Mouse (Mus musculus): ENCODE results near the gene Senp5. TPM values are rescaled to one million over a fixed set of nuclear protein-coding genes. Genes with fewer than 3 reads are reported as not detected.

Gene Senp5
- polyA plus RNA-seq, 1 experiment: 8.0 TPM

DNA sequence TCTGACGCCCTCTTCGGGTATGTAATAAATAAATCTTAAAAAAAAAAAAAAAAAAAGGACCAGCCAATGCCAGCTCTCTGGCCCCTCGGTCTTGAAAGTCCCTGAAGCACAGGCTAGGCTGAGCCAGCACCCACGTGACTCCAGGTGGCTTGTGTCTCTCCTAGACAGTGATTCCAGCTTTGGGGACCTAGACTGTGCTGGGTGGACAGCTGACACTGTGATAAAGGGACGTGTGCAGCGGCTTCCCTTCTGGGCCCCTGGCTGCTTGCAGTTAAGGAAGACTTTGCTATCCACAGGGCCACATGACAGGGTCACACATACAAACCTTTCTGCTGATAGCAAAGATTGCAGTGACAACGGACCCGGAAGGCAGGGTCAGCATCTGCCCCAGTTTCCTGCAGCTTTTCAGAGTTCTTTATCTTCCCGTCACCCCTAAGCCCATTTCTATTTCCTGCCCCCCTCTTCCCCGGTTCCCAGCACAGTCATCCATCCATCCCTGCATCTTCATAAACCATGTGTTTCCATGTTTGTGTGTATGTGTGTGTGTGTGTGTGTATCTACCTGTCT is 92.7 kb downstream of the Senp5 start:
- Histone ChIP-seq H3ac (ENCODE audit: control insufficient read depth, insufficient read length) (no peak overlapping the region), H3K4me3 (no peak overlapping the region), H3K4me2 (ENCODE audit: low read depth) (no peak overlapping the region), H3K27me3 (ENCODE audit: control insufficient read depth, insufficient read depth, insufficient read length) (peaks cover 10% of the 10 kb centered on the region), H3K79me2 (ENCODE audit: control insufficient read depth, insufficient read depth) (no peaks in the 10 kb centered on the region), H3K36me3 (ENCODE audit: control insufficient read depth, insufficient read depth) (no peaks in the 10 kb centered on the region)
- TF ChIP-seq MYOD1 (IDR thresholded peaks at IDR 0.05; ENCODE audit: control insufficient read depth in 1 of 3, insufficient read length in 2 of 3, low read depth in 2 of 3): no peak
- no peak for TF ChIP-seq POLR2AphosphoS2 (IDR thresholded peaks at IDR 0.05; ENCODE audit: insufficient read length, low read depth)
- TF ChIP-seq POLR2A (IDR thresholded peaks at IDR 0.05; ENCODE audit: insufficient read length, low read depth): no peak
- TF ChIP-seq MYOG (IDR thresholded peaks at IDR 0.05; ENCODE audit: control insufficient read depth in 1 of 3, insufficient read depth in 1 of 3, insufficient read length in 2 of 3, low read depth in 2 of 3): no peak
- TF ChIP-seq REST (IDR thresholded peaks at IDR 0.05; ENCODE audit: insufficient read depth, insufficient read length): no peak
- TF ChIP-seq TCF12 (IDR thresholded peaks at IDR 0.05; ENCODE audit: insufficient read depth, poor library complexity, severe bottlenecking): no peak
- no peak for TF ChIP-seq CEBPB (IDR thresholded peaks at IDR 0.05; ENCODE audit: insufficient read depth, poor library complexity, severe bottlenecking)
- no peak for TF ChIP-seq USF1 (IDR thresholded peaks at IDR 0.05; ENCODE audit: low read depth)
- no peak for TF ChIP-seq TCF3 (IDR thresholded peaks at IDR 0.05; ENCODE audit: insufficient read length, low read depth)
- TF ChIP-seq MAX (IDR thresholded peaks at IDR 0.05; ENCODE audit: low read depth): no peak
- no peak for TF ChIP-seq SRF (IDR thresholded peaks at IDR 0.05; ENCODE audit: control insufficient read depth, insufficient read length, low read depth)
- no peak for TF ChIP-seq E2F4 (IDR thresholded peaks at IDR 0.05; ENCODE audit: insufficient read depth)

Other genes with a start within 250 kb of the Senp5 start
- gene Meltf, start 124.5 kb downstream of the Senp5 start, polyA plus RNA-seq (2012; fragmentation: generic; extraction: Trizol): not detected
- 0.07 TPM for gene Pigz, start 69.4 kb downstream of the Senp5 start, polyA plus RNA-seq (2012; fragmentation: generic; extraction: Trizol)
- gene 0610012G03Rik, start 54.8 kb downstream of the Senp5 start, polyA plus RNA-seq (2012; fragmentation: generic; extraction: Trizol): 66.6 TPM
- gene Ncbp2, start 54.8 kb downstream of the Senp5 start, polyA plus RNA-seq (2012; fragmentation: generic; extraction: Trizol): 19.9 TPM
- 10.9 TPM for gene Pak2, start 76.1 kb upstream of the Senp5 start, polyA plus RNA-seq (2012; fragmentation: generic; extraction: Trizol)
- gene Pigx, start 96.5 kb upstream of the Senp5 start, polyA plus RNA-seq (2012; fragmentation: generic; extraction: Trizol): 19.4 TPM
- gene Cep19, start 96.5 kb upstream of the Senp5 start, polyA plus RNA-seq (2012; fragmentation: generic; extraction: Trizol): 6.6 TPM
- not detected for gene Nrros, start 162.3 kb upstream of the Senp5 start, polyA plus RNA-seq (2012; fragmentation: generic; extraction: Trizol)
- not detected for gene Bex6, start 176.5 kb upstream of the Senp5 start, polyA plus RNA-seq (2012; fragmentation: generic; extraction: Trizol)
- 3.9 TPM for gene Fbxo45, start 243.9 kb upstream of the Senp5 start, polyA plus RNA-seq (2012; fragmentation: generic; extraction: Trizol)
- gene Wdr53, start 243.9 kb upstream of the Senp5 start, polyA plus RNA-seq (2012; fragmentation: generic; extraction: Trizol): 6.9 TPM